Mouse (Mus musculus) mouse embryonic stem cell (cell line): ENCODE results near the gene Psmd11.

Experiments used
- in situ Hi-C, 2 experiments: fragments of 300-500 bp; cut with MboI; formaldehyde crosslinking; loops; 1 replicate in 1 of 2; 3 replicates in 1 of 2; pipeline ENCODE4 v1.14.3; 2019 to 2020; ENCODE audit warnings: low sequenced_read_pairs in 2 of 2, low pct_unique_long_range_greater_than_20kb in 1 of 2, mixed read lengths in 1 of 2; ENCODE audit not compliant: unreplicated experiment in 1 of 2

Psmd11 gene

GRCm38 (mm10) chr11:80494852-80495251 lies 66.4 kb downstream of the Psmd11 start:
- in situ Hi-C loops: no loop called here

- in situ Hi-C loops: no loop called here
Observed at GRCm38 (mm10) chr11:80495972-80496371, 67.6 kb downstream of the Psmd11 start.

GRCm38 (mm10) chr11:80496640-80497039 lies 68.2 kb downstream of the Psmd11 start:
- in situ Hi-C loops: no loop called here

GRCm38 (mm10) chr11:80497225-80497919 lies 69.0 kb downstream of the Psmd11 start:
- in situ Hi-C loops: no loop called here

- in situ Hi-C loops: no loop called here
Observed at GRCm38 (mm10) chr11:80498328-80499070, 70.1 kb downstream of the Psmd11 start.

- in situ Hi-C loops: no loop called here
Observed at GRCm38 (mm10) chr11:80499550-80499952, 71.1 kb downstream of the Psmd11 start.

GRCm38 (mm10) chr11:80503281-80503680 lies 74.9 kb downstream of the Psmd11 start:
- in situ Hi-C loops: no loop called here

GRCm38 (mm10) chr11:80503726-80504452 lies 75.5 kb downstream of the Psmd11 start:
- in situ Hi-C loops: no loop called here

- in situ Hi-C loops: no loop called here
Observed at GRCm38 (mm10) chr11:80504519-80505385, 76.3 kb downstream of the Psmd11 start.

GRCm38 (mm10) chr11:80505581-80505980 lies 77.2 kb downstream of the Psmd11 start:
- in situ Hi-C loops: no loop called here

GRCm38 (mm10) chr11:80506483-80506882 lies 78.1 kb downstream of the Psmd11 start:
- in situ Hi-C loops: no loop called here

- in situ Hi-C loops: no loop called here
Observed at GRCm38 (mm10) chr11:80507791-80508190, 79.4 kb downstream of the Psmd11 start.

- in situ Hi-C loops: no loop called here
Observed at GRCm38 (mm10) chr11:80508361-80509175, 80.2 kb downstream of the Psmd11 start.

GRCm38 (mm10) chr11:80509176-80509506 lies 80.7 kb downstream of the Psmd11 start:
- in situ Hi-C loops: no loop called here

- in situ Hi-C loops: no loop called here
Observed at GRCm38 (mm10) chr11:80510124-80510523, 81.7 kb downstream of the Psmd11 start.

- in situ Hi-C loops: no loop called here
Observed at GRCm38 (mm10) chr11:80512313-80513056, 84.1 kb downstream of the Psmd11 start.

- in situ Hi-C loops: no loop called here
Observed at GRCm38 (mm10) chr11:80513796-80514195, 85.4 kb downstream of the Psmd11 start.
